Mouse (Mus musculus) left cerebral cortex, postnatal 36 days (tissue): ENCODE results near the gene Rnft2. TPM values are rescaled to one million over a fixed set of nuclear protein-coding genes. Genes with fewer than 3 reads are reported as not detected.

Experiments
- DNase-seq, 2 experiments: peaks; one replicate each; pipeline ENCODE4 v3.0.0; 2021 to 2022; ENCODE audit warnings: low spot score in 2 of 2, mixed read lengths in 1 of 2
- intact Hi-C: fragments of 180-260 bp; cut with DNase I; formaldehyde crosslinking; loops from one replicate; pipeline ENCODE4 v1.15.1; 2025
- total RNA-seq, 2 experiments: library from RNA; stranded (reverse); gene quantifications; 2 replicates each; pipeline ENCODE4 v1.2.3; 2021

The Rnft2 gene
- total RNA-seq, 2 experiments from 2014 or later, result 82.8 to 85.9 TPM

DNA sequence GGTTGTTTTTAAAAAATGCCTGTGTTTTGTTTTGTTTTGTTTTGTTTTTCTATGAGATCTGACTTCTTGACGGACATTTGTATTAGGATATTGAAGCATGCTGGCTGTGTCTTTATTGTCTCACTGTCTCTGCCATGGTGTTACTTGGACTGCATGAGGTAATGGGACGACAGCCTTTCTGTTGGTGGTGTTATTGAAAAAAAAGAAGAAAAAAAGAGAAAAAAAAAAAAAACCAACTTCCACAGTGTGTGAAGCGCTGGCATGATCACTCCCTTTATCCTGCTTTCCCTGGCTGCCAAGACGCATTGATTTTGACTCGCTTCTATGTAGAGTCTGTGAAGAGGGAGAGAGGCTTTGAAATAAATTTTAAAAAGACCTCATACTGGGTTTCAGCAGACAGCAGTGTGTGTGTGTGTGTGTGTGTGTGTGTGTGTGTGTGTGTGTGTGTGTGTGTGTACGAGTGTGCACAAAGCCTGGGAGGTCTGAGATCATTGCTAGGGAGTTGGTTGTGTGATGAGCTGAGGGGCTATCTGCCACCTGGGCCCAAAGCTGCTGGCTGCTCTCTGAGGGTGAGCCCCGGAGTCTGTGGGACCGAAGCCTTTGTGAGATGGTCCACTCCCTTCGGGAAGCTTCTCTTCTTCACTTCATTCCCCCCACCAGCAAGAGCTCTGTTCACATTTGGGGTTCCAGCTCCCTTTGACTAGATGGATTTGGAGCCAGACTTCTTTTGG, 57.8 kb downstream of the Rnft2 start:
- intact Hi-C loops, result no loop called here
- no peak for DNase-seq

DNA sequence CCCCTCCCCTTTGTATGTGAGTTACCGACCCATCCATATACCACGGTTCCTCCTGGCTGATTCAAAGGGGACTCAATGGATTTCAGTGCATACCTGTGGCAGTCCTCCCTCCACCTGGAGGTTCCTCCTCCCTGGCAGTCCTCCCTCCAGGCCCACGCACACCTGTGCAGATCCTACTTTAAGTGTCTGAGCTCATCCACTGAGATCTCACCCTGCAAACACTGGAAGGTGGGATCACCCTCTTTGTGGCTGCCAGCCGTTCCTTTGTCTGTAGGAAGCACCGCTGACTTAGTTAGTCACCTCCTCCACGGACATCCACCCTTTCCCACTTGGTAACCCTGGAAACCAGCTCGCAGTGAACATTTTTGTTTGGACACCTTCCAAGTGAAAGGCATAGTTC, 67.3 kb downstream of the Rnft2 start:
- intact Hi-C loops, result no loop called here
- peak in 1 of 2 experiments; percentile 39 for DNase-seq

DNA sequence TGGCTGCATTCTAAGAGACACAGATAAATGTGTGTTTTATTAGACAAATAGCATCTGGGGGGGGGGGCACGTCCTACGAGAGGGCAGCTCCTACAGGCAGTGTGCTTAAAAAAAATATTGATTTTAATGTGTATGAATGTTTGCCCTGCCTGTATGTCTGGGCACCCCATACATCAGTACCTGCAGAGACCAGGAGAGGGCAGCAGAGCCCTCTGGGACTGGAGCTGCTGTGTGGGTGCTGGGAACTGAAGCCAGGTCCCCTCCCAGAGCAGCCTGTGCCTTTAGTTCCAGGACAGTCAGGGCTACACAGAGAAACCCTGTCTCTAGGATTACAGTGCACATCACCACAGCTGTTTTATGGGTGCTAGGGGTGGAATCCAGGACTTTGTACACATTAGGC, 69.8 kb downstream of the Rnft2 start:
- no peak for DNase-seq

DNA sequence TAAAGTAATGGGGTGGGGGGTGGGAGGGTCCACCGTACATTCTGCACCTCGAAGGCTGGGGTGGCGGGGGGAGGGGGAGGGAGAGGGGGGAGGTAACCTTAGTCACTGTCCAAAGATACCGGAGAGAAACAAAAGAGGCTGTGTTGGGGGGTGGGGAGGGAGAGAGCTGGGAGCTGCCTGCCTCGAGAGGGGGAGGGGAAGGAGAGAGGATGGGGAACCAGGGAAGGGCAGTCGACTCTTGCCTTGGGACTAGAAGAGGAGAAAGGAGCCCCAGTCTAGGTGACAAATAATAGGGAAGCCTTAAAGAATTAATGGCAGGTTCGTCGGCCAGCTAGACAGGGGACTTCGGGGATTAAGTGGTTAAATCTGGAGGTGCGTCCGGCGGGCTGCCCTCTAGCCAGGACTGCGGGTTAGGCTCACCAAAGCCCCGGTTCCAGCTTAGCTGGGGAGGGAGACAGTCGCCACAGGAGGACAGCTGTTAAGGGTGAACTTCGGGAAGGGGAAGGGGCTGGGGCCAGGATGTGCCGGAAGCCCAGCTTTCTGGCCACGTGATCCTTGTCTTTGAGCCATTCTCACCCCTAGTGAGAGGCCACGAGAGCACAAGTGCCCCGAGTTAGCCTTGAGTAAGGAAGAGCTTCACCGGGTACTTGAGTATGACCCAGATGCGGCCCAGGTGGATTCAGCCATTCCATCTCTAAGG, 70.5 kb downstream of the Rnft2 start:
- intact Hi-C loops, result loop anchor here (5.0 kb wide), 3 partner anchors 38 to 97 kb away; no protein-coding TSS in a partner anchor
- no peak for DNase-seq

More for the DNA sequence above, 69.8 kb downstream of the Rnft2 start:
- intact Hi-C loops, result no loop called here

DNA sequence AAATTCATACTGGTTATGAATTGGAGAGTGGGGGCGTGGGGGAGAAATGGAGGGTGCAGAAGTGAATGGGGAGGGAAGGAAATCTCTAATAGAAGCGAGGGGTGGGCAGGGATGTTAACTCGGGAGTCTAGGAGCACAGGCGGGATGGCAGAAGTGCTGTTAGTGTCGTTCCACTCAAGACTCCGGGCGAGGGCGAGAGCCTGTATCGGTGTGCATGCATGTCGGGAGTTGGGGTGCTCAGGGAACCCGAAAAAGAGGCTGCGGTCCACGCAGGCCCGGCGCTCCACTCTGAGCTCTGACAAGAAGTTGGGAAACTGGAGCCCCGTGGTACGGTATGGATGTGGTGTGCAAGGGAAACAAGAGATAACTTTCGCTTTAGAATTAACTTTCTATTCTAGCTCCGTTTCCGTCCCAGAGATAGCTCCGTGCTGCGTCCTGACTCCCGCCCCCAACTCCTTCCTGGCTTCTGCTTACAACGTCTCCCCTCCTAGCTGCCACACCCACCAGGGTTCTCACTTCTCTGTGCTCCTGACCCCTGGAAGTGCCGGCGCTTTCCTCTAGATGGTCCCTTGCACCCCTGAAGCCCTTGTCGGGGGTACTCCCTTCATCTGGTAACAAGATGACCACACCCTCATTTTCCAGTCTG, 72.7 kb downstream of the Rnft2 start:
- DNase-seq, result peak in 1 of 2 experiments; percentile 37
- intact Hi-C loops, result loop anchor here (5.0 kb wide), 3 partner anchors 40 to 95 kb away; no protein-coding TSS in a partner anchor

DNA sequence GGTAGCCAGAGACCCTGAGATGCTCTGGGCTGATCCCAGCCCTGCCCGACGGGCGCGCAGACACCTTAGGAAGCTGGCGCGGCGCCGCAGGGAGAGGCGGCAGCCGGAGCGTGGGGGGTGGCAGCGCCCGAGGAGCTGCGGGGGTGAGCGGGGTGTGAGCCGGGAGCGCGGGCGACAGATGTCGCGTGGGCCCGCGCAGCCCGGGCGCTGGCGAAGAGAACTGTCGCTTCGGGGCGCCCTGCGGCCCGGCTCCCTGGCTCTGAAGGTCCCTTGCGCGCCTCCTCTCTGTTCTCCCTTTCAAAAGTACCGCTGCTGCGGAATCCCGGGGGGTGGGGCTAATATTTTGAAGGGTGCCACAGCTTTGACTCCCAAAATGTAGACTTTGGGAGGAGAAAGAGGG, 73.3 kb downstream of the Rnft2 start:
- peak in 1 of 2 experiments; percentile 82 for DNase-seq
- intact Hi-C loops, result loop anchor here (2.0 to 5.0 kb wide), 4 partner anchors 41 to 94 kb away; partner anchors contain the start of genes 2410131K14Rik and Rnft2

DNA sequence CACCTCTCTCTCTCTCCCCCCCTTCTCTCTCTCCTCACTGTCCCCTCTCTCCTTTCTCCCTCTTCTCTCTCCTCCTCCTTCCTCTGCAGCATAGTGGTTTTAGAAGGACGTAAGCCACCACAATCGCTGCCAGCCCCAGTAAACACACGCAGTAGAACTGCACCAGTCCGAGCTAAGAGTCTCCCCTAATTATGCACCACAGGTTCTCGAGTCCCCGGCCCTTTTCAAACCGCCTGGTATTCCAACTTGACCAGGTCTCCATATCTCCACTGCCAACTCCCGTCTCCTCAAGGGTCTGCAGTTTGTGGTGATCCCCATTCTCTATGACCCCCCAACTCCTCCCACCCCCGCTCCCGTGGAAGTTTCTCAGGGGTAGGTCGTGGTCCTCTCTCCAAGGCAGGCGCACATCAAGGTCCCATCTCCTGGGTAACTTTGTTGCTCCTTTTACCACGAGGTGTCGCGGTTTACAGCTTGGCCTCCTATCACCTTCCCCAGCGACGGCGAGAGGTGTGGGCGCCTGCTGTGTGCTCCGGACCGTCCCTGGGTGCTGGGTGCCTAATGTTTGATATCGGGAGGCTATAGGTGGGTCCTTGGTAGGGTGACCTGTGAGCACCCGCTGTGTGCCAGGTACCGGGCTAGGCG, 73.9 kb downstream of the Rnft2 start:
- intact Hi-C loops, result loop anchor here (2.0 to 5.0 kb wide), 4 partner anchors 41 to 94 kb away; partner anchors contain the start of genes 2410131K14Rik and Rnft2
- peak in 1 of 2 experiments; percentile 44 for DNase-seq

DNA sequence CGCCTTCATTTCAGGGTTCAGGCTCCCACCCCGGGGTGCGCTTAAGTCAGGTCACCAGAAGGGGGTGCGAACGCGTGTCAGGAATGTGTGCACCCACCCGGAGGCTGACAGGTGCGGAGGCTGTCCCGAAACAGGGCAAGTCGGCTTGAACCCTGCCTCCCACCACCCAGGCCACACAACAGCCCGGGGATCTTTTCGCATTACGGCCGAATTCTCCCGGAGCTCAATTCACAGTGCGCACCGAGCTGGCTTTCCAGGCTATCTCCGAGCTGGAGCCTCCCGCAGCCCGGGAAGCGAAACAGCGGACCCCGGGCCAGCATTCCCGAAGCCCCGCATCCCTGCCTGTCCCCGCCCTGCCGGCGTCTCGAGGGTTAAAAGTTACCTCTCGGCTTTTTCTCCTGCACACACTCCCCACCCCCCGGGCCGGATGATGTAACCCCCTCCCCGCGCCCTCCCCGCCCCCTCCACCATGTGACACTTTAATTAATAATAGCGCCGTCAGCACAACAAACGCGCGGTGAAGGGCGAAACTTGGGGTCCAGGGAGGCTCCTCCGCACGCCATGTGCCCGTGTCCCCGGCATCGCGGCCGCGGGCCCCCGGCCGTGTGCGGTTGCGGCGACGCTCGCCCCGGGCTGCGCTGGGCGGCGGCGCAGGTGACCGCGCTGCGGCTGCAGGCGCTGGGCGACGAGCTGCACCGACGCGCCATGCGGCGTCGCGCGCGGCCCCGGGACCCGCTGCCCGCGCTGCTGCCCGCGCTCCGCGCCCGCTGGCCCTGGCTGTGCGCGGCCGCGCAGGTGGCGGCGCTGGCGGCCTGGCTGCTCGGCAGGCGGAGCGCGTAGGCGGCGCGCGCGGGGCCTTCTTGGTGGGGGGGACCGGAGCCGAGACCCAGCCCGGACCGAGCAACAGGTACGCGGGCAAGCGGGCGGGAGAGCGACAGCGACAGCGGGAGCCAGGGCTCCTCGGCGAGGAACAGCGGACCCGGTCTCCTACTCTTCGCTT, 75.4 kb downstream of the Rnft2 start:
- intact Hi-C loops, result loop anchor here (2.0 to 5.0 kb wide), 4 partner anchors 43 to 92 kb away; partner anchors contain the start of genes 2410131K14Rik and Rnft2

DNA sequence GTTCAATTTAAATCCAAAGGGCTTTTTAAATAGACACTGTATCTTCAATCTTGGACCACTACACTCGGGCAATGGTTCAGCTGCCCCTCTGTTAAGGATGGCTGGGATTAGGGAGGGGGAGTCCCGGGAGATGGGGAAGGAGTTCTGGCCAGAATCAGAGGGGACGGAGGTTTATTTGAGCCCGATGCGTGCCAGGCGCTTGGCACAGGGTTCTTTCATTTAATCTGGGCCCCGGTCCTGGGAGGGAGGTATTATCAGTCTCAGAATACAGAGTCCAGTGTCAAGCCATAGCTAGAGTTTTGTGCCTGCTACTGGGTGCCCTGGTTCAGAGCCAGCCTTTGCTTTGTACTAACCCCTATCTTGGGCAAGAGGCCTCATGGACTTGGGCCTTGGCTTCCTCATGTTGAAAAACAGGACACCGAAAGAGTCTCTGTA, 77.3 kb downstream of the Rnft2 start:
- no peak for DNase-seq
- intact Hi-C loops, result no loop called here

More for the DNA sequence above, 75.4 kb downstream of the Rnft2 start:
- peak in 1 of 2 experiments; percentile 45 for DNase-seq

DNA sequence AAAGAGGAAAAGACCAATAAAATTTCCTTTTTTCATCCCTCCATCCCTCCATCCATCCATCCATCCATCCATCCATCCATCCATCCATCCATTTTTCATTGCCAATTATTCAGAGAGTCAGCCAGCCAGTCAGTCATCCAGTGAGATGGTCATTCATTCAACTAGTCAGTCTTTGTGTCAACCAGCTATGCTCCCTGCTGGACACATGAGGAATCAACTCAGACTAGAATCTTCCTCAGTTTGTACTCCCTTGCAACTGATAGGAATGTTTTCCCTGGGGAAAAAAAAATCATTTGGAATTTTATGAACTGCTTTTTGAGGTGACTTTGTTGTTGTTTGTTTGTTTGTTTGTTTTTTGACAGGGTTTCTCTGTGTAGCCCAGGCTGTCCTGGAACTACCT, 79.5 kb downstream of the Rnft2 start:
- intact Hi-C loops, result no loop called here
- DNase-seq, result no peak

DNA sequence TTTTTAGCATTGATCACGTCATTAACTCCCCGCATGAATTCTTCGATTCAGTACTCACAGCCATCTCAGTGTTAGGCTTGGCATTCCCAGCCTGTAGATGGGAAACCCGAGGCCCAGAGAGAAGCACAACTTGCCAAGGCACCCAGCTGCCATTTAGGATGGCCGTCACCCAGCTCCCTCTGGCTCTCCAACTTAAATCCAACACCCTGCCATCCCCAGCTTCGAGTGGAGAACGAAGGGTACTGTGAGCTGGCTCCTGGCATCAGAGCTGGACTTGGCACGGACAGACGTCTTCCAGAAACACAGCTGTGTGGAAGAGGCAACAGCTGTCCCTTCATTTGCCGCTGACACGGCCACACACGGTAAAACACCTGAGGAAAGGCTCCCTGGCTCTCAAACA, 80.3 kb downstream of the Rnft2 start, which contains the start of gene Hrk:
Gene Hrk (plus strand): TSS at position 68 of the 400 bp plus-strand sequence.
- no peak for DNase-seq
- intact Hi-C loops, result no loop called here

DNA sequence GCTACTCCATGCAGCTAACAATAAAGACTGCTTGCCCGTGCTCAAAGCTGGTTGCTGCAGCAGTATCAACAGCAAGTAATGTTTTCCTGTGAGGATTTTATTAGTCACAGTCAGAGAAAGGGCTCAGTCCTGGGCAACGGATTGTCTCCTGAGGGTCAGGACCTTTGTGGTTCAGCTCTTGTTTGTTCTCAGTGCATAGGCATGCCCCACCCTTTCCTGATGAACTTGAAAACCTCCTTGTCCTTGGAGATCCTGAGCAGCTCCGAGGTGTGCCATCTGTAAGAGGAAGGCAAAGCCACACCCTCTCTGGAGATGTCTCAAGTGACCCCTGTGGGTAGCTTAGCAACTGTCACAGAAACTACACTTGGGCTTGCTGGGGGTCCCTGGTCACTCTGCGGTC, 84.2 kb downstream of the Rnft2 start:
- intact Hi-C loops, result no loop called here
- DNase-seq, result no peak

DNA sequence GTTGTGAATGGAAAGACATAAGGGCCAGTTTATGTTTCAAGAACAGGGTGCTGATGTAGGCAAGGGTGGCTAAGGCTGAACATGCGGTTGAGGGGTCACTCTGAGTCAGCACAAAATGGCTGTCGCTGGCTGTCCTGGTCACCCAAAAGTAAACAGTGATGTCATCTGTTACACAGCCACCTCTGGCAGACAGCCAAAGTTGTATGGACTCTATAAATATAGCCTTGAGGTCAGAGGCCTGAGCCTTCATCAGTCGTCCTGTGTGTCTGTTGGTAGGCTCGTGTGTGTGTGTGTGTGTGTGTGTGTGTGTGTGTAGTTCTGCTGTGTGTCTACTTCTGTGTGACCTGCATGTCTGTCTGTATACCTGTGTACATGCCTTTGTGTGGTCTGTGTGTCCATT, 87.9 kb downstream of the Rnft2 start:
- DNase-seq, result no peak
- intact Hi-C loops, result no loop called here

DNA sequence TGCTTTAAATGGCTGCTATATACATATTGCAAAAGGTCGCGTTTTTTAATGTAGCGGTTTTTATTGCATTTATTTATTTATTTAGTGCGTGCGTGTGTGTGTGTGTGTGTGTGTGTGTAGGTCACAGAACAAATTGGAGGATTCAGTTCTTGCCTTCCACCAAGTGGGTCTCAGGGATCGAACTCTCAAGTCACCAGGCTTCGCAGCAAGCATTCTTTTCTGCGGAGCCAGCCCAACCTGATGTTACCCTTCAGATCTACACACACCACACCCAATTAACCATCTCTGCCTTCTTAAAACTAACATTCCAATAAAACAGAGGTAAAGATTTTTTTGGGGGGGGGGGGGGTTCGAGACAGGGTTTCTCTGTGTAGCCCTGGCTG, 89.4 kb downstream of the Rnft2 start:
- DNase-seq, result no peak
- intact Hi-C loops, result no loop called here

DNA sequence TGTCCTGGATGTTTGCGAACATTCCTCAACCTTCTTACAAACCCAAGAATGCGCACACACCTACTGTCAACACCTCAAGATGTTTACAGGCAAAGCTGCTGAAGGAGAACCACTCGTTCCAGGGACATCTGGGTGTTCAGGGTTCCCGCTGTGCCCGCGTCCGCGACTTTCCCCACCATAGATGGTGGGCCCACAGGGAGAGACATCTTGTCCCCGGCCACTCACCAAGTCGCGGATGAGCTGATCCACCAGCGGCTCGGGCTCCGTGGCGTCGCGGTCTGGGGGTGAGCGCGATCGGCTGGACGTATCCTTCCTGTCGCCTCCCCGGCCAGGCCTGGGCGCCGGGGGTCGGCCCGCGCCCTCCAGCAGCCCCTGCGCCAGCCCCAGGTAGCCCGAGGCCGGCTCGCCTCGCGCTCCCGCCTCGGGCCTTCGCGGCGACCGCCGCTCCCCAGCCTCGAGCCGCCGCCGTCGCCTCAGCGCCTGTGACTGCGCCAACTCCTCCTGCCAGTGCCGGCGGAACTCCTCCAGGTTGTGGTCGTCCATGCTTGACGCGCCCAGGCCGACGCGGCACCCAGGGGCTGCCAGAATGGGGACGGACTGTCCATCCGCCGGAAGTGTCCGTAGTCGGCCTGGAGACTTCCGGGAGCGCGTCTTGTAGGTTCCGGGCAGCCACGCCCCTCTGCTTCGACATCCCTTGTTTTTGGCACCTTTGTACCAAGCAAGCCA, 89.9 kb downstream of the Rnft2 start, which contains the start of gene Fbxw8:
Gene Fbxw8 (minus strand): TSS at position 626 of the 726 bp plus-strand sequence.
- intact Hi-C loops, result no loop called here
- DNase-seq, result peak; percentile 87 to 88

DNA sequence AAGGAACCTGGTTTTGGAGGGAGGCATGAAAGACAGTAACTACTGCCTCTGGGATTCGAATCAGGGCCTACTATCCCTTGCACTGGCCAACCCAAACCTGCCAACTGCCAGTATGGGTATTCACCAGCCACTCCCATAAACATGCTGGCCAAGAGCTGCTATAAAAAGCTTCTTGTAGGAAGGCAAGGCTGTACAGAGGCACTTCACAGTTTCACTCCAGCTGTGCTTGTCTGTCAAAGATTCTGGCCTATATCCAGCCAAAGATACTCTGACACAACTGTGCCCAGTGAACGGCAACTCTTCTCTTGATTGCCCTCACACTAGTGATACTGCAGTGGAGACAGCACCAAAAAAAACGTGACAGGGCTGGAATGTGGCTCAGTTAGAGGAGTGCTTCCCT, 95.2 kb downstream of the Rnft2 start:
- DNase-seq, result no peak
- intact Hi-C loops, result no loop called here

DNA sequence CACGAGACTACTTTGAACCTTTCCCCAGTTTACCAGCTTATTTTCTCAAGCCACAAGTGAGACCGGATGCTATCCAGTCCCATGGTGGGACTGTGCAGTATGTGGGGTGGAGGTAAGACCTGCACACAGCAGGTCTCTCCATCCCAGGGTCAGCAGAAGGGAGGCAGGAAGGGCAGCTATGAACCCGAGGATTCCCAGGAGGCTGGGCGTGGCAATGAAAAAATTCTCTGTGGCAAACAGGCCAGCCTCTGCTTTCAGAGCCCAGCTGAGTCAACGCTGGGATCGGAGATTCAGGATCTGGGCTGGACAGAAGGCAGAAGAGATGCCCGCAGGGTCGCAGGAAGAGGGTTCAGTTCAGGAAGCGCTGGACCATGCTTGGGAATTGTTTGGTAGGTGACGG, 97.7 kb downstream of the Rnft2 start:
- intact Hi-C loops, result no loop called here
- DNase-seq, result no peak
